Mouse (Mus musculus) kidney, embryonic 16.5 days (tissue): ENCODE results near the gene Mmel1. TPM values are rescaled to one million over a fixed set of nuclear protein-coding genes. Genes with fewer than 3 reads are reported as not detected.

Experiments
- ATAC-seq: fragments of 200-750 bp; cut with Nextera tagmentation; 2 replicates; pipeline ENCODE4 v1.8.0; 2017; ENCODE audit warnings: moderate TSS enrichment; ENCODE audit not compliant: low FRiP score, low TSS enrichment
- H3K27ac ChIP-seq: fragments of 300-500 bp; sonication (generic); 2 replicates; pipeline ENCODE4 v1.5.1; 2014; ENCODE audit warnings: low read length
- H3K27me3 ChIP-seq: fragments of 300-500 bp; sonication (generic); 2 replicates; pipeline ENCODE4 v1.6.1; 2014; ENCODE audit warnings: low read length, control low read depth, mixed read lengths; ENCODE audit not compliant: insufficient read depth
- H3K36me3 ChIP-seq: fragments of 300-500 bp; sonication (generic); 2 replicates; pipeline ENCODE4 v1.6.1; 2014; ENCODE audit warnings: low read length, control low read depth, mixed read lengths; ENCODE audit not compliant: insufficient read depth
- H3K4me1 ChIP-seq: fragments of 300-500 bp; sonication (generic); 2 replicates; pipeline ENCODE4 v1.6.1; 2014; ENCODE audit warnings: low read length, control low read depth, mixed read lengths; ENCODE audit not compliant: insufficient read depth
- H3K4me2 ChIP-seq: fragments of 300-500 bp; sonication (generic); replicated peaks from 2 replicates; pipeline ENCODE4 v1.6.1; 2014; ENCODE audit warnings: low read depth, low read length
- H3K4me3 ChIP-seq: fragments of 300-500 bp; sonication (generic); 2 replicates; pipeline ENCODE4 v1.5.1; 2014; ENCODE audit warnings: mild to moderate bottlenecking, low read length
- H3K9ac ChIP-seq: fragments of 300-500 bp; sonication (generic); replicated peaks from 2 replicates; pipeline ENCODE4 v1.6.1; 2014; ENCODE audit warnings: low read length
- H3K9me3 ChIP-seq: fragments of 300-500 bp; sonication (generic); 2 replicates; pipeline ENCODE4 v1.6.1; 2016; ENCODE audit warnings: low read length, control low read depth
- WGBS: fragments of 180-500 bp; shearing (Covaris S2); extraction: QIAGEN DNeasy Blood & Tissue Kit; methylation state at CpG from one replicate; pipeline ENCODE4 v1.1.7; 2014; 5-methylcytosine and 5-hydroxymethylcytosine counted together
- polyA plus RNA-seq: library from polyadenylated mRNA; unstranded; fragments of >200 nt; fragmentation: Nextera tagmentation; extraction: Ambion mirVana; gene quantifications from 2 replicates; pipeline ENCODE4 v1.2.1, GENCODE M21; 2015

Mmel1 gene
- polyA plus RNA-seq, 1 experiment from 2014 or later: not detected

DNA sequence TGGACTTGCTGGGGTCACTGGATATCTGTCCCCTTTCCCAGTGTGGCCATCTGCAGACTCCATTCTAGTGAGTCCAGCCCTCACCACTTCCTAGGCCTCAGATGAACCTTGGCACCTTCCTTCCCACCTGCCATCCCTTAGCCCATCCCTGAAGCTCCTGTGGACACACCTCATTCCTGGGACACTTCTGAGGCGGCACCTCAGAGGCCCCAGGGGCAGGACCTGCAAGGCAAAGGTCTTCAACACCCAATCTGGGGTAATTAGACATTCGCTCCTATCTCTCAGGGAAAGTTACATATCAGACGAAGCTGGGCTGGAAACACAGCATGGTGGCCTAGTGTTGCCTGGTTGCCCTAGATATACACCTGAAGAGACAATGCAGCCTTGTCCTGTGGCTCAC is 45.3 kb downstream of the Mmel1 start:
- Histone ChIP-seq H3K4me1 (peaks cover 7% of the 10 kb centered on the region), H3K4me2 (no peak overlapping the region), H3K27ac (no peak overlapping the region), H3K9ac (no peak overlapping the region), H3K4me3 (no peak overlapping the region), H3K27me3 (no peaks in the 10 kb centered on the region), H3K36me3 (no peaks in the 10 kb centered on the region), H3K9me3 (no peaks in the 10 kb centered on the region)
- WGBS: 79% methylated on average over 3 of the region's 3 CpGs
- no peak for ATAC-seq

GRCm38 (mm10) chr4:154915286-154915685 is 45.9 kb downstream of the Mmel1 start:
- ATAC-seq: no peak
- Histone ChIP-seq H3K9me3 (no peaks in the 10 kb centered on the region), H3K27ac (no peak overlapping the region), H3K36me3 (no peaks in the 10 kb centered on the region), H3K4me2 (no peak overlapping the region), H3K4me1 (peaks cover 6% of the 10 kb centered on the region), H3K27me3 (no peaks in the 10 kb centered on the region), H3K4me3 (no peak overlapping the region), H3K9ac (no peak overlapping the region)
- 75% methylated on average over 10 of the region's 10 CpGs for WGBS

GRCm38 (mm10) chr4:154916662-154917061 is 47.3 kb downstream of the Mmel1 start:
- H3K9ac ChIP-seq: no peak overlapping the region
- WGBS: 81% methylated on average over 4 of the region's 4 CpGs

GRCm38 (mm10) chr4:154922291-154922690 is 52.9 kb downstream of the Mmel1 start:
- WGBS: 84% methylated on average over 4 of the region's 4 CpGs
- ATAC-seq: no peak
- H3K9ac ChIP-seq: no peak overlapping the region
- H3K4me2 ChIP-seq: no peak overlapping the region
- no peak overlapping the region for H3K4me3 ChIP-seq
- H3K36me3 ChIP-seq: no peaks in the 10 kb centered on the region
- no peaks in the 10 kb centered on the region for H3K9me3 ChIP-seq
- H3K4me1 ChIP-seq: no peaks in the 10 kb centered on the region
- no peak overlapping the region for H3K27ac ChIP-seq
- H3K27me3 ChIP-seq: peaks cover 3% of the 10 kb centered on the region; the same call in 1 of the 2 replicates

More at GRCm38 (mm10) chr4:154916662-154917061, 47.3 kb downstream of the Mmel1 start:
- ATAC-seq: no peak
- H3K4me3 ChIP-seq: no peak overlapping the region
- no peak overlapping the region for H3K4me2 ChIP-seq
- H3K4me1 ChIP-seq: no peaks in the 10 kb centered on the region
- no peaks in the 10 kb centered on the region for H3K36me3 ChIP-seq
- H3K9me3 ChIP-seq: no peaks in the 10 kb centered on the region
- no peak overlapping the region for H3K27ac ChIP-seq
- H3K27me3 ChIP-seq: no peaks in the 10 kb centered on the region

- no peak overlapping the region for H3K9ac ChIP-seq
- H3K9me3 ChIP-seq: no peaks in the 10 kb centered on the region
- no peak overlapping the region for H3K4me3 ChIP-seq
- no peaks in the 10 kb centered on the region for H3K36me3 ChIP-seq
- 79% methylated on average over 5 of the region's 5 CpGs for WGBS
- H3K27ac ChIP-seq: no peak overlapping the region
- no peak for ATAC-seq
- no peaks in the 10 kb centered on the region for H3K4me1 ChIP-seq
- H3K27me3 ChIP-seq: peaks cover 3% of the 10 kb centered on the region; the same call in 1 of the 2 replicates
- H3K4me2 ChIP-seq: no peak overlapping the region
These were observed 53.5 kb downstream of the Mmel1 start for GRCm38 (mm10) chr4:154922931-154923330.

DNA sequence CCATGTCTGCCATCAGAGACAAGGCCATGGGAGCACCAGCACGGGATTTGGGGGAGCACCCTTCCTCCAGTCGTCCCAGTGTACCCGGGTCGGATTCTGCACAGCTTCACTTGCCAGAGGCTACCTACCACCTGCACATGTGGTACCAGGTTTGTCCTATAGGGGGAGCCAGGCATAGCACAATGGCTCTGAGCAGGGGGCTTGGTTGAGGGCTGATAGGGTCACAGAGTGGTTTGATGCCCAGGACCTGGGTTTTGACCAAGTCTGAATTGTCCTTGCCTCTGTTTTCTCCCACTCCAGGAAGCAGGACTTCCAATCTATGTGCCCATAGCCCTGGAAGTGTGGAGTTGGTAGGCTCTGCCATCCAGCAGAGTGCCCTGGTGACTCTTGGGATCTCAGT is 56.0 kb downstream of the Mmel1 start:
- Histone ChIP-seq H3K27me3 (peaks cover 3% of the 10 kb centered on the region; the same call in 1 of the 2 replicates), H3K4me1 (peaks cover 4% of the 10 kb centered on the region; the same call in 1 of the 2 replicates), H3K36me3 (no peaks in the 10 kb centered on the region), H3K27ac (no peak overlapping the region), H3K9me3 (no peaks in the 10 kb centered on the region), H3K4me2 (no peak overlapping the region), H3K4me3 (no peak overlapping the region), H3K9ac (no peak overlapping the region)
- WGBS: 57% methylated on average over 4 of the region's 4 CpGs
- no peak for ATAC-seq

DNA sequence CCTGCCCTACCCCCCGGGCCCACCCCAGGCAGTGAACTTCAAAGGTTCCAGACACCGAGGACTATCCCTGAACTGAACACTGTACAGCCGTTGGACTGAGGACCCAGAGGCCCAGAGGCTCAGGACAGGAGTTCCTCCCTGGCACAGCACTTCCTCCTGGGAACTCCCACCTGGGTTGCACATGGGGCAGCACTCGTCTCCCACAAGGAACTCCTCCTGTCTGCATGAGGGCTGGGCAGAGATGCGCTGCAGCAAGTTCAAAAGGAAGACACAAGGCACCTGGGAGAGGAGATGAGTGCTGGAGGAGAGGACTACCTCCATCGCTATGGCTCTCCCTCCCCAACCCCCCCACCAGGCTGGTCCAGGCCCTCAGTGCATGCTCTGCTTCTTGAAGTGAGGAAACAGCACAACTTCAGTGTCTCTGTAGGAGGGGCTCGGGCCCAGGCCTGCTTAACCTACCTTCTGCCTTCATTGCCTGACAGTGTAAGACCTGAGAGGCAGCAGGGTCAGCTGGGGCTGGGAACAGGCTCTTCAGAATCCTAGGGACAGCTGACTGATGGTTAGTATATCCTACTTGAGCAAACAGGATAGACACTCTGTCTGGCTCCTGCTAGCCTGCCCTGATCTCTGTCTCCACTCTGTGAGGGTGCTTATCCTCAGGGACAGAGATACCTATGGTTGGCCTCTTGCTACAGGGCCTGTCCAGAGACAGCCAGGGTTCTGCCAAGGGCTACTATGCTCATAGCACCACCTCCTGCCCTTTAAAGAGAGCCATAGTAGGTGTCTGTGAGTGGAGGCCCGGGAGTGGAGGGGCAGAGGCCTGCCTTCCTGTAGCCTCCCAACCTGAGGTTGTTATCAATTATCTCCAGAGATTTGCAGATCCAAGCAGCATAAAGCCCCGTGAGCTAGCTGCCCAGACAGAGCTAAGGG is 57.8 kb downstream of the Mmel1 start:
- peak overlapping the region; percentile 48; the same call in 1 of the 2 replicates for H3K27ac ChIP-seq
- no peaks in the 10 kb centered on the region for H3K9me3 ChIP-seq
- peaks cover 3% of the 10 kb centered on the region; the same call in 1 of the 2 replicates for H3K27me3 ChIP-seq
- H3K9ac ChIP-seq: peak overlapping the region; percentile 28; the same call in 1 of the 2 replicates
- ATAC-seq: peak; percentile 55
- 0 out of 2 replicates have a peak overlapping the region, but pooled peaks have one; percentile 14 for H3K4me3 ChIP-seq
- 57% methylated on average over 9 of the region's 9 CpGs for WGBS
- peak overlapping the region; percentile 34 for H3K4me2 ChIP-seq
- H3K36me3 ChIP-seq: no peaks in the 10 kb centered on the region
- peaks cover 4% of the 10 kb centered on the region; the same call in 1 of the 2 replicates for H3K4me1 ChIP-seq

- Histone ChIP-seq H3K9ac (peak overlapping the region; percentile 28; the same call in 1 of the 2 replicates), H3K36me3 (no peaks in the 10 kb centered on the region), H3K27ac (peak overlapping the region; percentile 48; the same call in 1 of the 2 replicates), H3K4me3 (0 out of 2 replicates have a peak overlapping the region, but pooled peaks have one; percentile 14), H3K4me2 (peak overlapping the region; percentile 34), H3K27me3 (no peaks in the 10 kb centered on the region), H3K4me1 (peaks cover 4% of the 10 kb centered on the region; the same call in 1 of the 2 replicates), H3K9me3 (no peaks in the 10 kb centered on the region)
- 31% methylated on average over 5 of the region's 5 CpGs for WGBS
- ATAC-seq: peak; percentile 52
These were observed 58.5 kb downstream of the Mmel1 start for GRCm38 (mm10) chr4:154927899-154928337.

DNA sequence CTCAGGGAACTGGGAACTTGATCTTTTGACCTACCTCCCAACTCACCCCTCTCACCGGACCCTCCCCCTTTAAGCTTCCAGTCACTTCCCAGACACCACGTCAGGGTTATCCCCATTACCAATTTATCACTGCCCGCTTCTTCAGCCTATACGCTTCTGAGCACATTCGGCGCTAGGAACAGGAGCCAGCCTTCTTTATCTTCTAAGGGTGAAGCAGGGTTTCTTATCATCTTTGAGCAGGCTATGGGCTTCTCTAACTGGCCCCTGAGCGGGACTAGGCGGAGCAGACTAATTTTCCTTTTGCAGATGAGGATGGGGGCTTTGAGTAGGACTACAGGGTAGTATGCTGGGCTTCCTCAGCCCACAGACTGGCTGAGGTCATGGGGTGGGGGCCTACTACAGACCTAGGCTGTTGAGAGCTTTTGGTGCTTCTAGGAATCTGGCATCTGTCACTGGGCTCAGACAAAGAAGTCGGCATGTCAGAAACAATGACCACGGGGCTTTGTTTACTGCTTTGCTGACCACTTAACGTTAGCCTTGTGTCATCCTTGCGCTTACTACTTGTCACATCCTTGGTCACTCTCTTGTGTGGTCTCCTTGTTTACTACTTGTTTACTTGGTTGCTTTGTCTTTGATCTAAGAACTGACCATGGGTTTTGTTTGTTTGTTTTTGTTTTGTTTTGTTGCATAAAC is 59.2 kb downstream of the Mmel1 start, which contains the start of gene Tnfrsf14:
Gene Tnfrsf14, minus strand, starts transcription at position 169 of the 693 bp plus-strand sequence.
- H3K4me3 ChIP-seq: 0 out of 2 replicates have a peak within 1 kb of the TSS, but pooled peaks have one; percentile 14
- H3K27me3 ChIP-seq: no peaks in the 10 kb centered on the region
- H3K4me1 ChIP-seq: peaks cover 4% of the 10 kb centered on the region; the same call in 1 of the 2 replicates
- H3K4me2 ChIP-seq: peak within 1 kb of the TSS; percentile 34
- 41% methylated on average over 12 of the region's 12 CpGs for WGBS
- ATAC-seq: 0 out of 2 replicates have a peak, but pooled peaks have one; percentile 35
- no peaks in the 10 kb centered on the region for H3K36me3 ChIP-seq
- peak within 1 kb of the TSS; percentile 48; the same call in 1 of the 2 replicates for H3K27ac ChIP-seq
- H3K9ac ChIP-seq: peak within 1 kb of the TSS; percentile 28; the same call in 1 of the 2 replicates
- no peaks in the 10 kb centered on the region for H3K9me3 ChIP-seq
